Comparison of ENCODE assay signal across 17 mouse cellular contexts in the genomic region with DNA sequence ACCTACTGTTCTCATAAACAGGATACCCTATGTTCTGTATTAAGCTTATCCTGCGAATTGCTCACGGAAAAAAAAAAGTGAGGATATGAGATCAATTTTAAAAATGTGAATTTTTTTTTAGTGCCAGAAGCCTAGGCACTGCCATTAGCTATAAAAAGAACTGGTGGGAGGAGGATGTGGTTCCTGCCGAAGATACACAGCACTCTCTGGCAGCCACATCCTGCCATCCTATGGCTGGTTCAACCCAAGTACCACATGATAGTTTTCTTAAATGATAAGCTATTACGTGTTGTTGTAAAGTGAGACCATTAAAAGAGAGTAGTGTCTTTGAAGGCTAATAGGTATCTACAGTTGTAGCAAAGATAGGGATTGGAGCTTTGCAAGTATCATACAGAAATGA. TPM values are rescaled to one million over a fixed set of nuclear protein-coding genes. Genes with fewer than 3 reads are reported as not detected.
DNase-seq lines count a peak whose midpoint lies in the region; ATAC-seq and TF ChIP-seq lines count a peak whose summit lies in the region.
"Had no signal": no experiment of that assay in that cellular context is flagged by ENCODE, and none has a peak within 500 bp of the region (broad histone marks: within the 10 kb centered on the region; RNA-seq: fewer than 3 reads in every experiment).

No protein-coding gene starts in this region.

- H3K4me1 ChIP-seq in spleen, adult 2 months (ENCODE audit: control insufficient read depth, insufficient read depth, insufficient read length) = peaks cover 3% of the 10 kb centered on the region
- H3K4me1 ChIP-seq in midbrain, embryonic 15.5 days = no peaks in the 10 kb centered on the region
- H3K4me1 ChIP-seq: hindbrain, embryonic 15.5 days had no signal

- no peaks in the 10 kb centered on the region for H3K27me3 ChIP-seq in spleen, adult 2 months (ENCODE audit: control insufficient read depth, insufficient read depth, low read length)
- H3K27me3 ChIP-seq in midbrain, embryonic 15.5 days (replicated peaks) = no peaks in the 10 kb centered on the region
- H3K27me3 ChIP-seq: hindbrain, embryonic 15.5 days; kidney, embryonic 15.5 days; limb, embryonic 12.5 days; midbrain, embryonic 12.5 days; neural tube, embryonic 12.5 days had no signal

- 13% methylated on average over 4 of the region's 4 CpGs for WGBS in spleen, adult 2 months
- 93% methylated on average over 4 of the region's 4 CpGs for WGBS in midbrain, embryonic 15.5 days

- no peak overlapping the region for H3K4me2 ChIP-seq in midbrain, embryonic 15.5 days
- H3K4me2 ChIP-seq: hindbrain, embryonic 15.5 days; kidney, embryonic 15.5 days; limb, embryonic 12.5 days; midbrain, embryonic 12.5 days; neural tube, embryonic 12.5 days had no signal

- H3K27ac ChIP-seq in spleen, adult 2 months (ENCODE audit: insufficient read depth, low read length) = no peak overlapping the region
- H3K27ac ChIP-seq in midbrain, embryonic 15.5 days = no peak overlapping the region
- H3K27ac ChIP-seq: hindbrain, embryonic 15.5 days; kidney, embryonic 15.5 days; limb, embryonic 12.5 days; midbrain, embryonic 12.5 days; neural tube, embryonic 12.5 days; stomach, postnatal 0 days had no signal

- no peaks in the 10 kb centered on the region for H3K9me3 ChIP-seq in midbrain, embryonic 15.5 days
- H3K9me3 ChIP-seq: hindbrain, embryonic 15.5 days; kidney, embryonic 15.5 days; limb, embryonic 12.5 days; midbrain, embryonic 12.5 days; neural tube, embryonic 12.5 days had no signal

- H3K9ac ChIP-seq in midbrain, embryonic 15.5 days = no peak overlapping the region
- H3K9ac ChIP-seq: hindbrain, embryonic 15.5 days; kidney, embryonic 15.5 days; limb, embryonic 12.5 days; midbrain, embryonic 12.5 days; neural tube, embryonic 12.5 days had no signal

- ATAC-seq in midbrain, embryonic 15.5 days (replicated peaks) = no peak

- no peak overlapping the region for H3K4me3 ChIP-seq in spleen, adult 2 months (ENCODE audit: extremely low read depth, insufficient read depth, insufficient read length)
- no peak overlapping the region for H3K4me3 ChIP-seq in midbrain, embryonic 15.5 days
- H3K4me3 ChIP-seq: hindbrain, embryonic 15.5 days; kidney, embryonic 15.5 days; limb, embryonic 12.5 days; midbrain, embryonic 12.5 days; neural tube, embryonic 12.5 days had no signal

- TF ChIP-seq POLR2A in spleen, adult 2 months (IDR thresholded peaks at IDR 0.05; ENCODE audit: low read depth, low read length) = no peak

- no peak for TF ChIP-seq CTCF in spleen, adult 2 months (IDR thresholded peaks at IDR 0.05; ENCODE audit: extremely low read depth, insufficient read depth, insufficient read length, insufficient replicate concordance)

- H3K36me3 ChIP-seq in spleen, adult 2 months (ENCODE audit: control insufficient read depth, insufficient read depth, low read length) = no peaks in the 10 kb centered on the region
- no peaks in the 10 kb centered on the region for H3K36me3 ChIP-seq in midbrain, embryonic 15.5 days (replicated peaks)
- H3K36me3 ChIP-seq: hindbrain, embryonic 15.5 days; kidney, embryonic 15.5 days; limb, embryonic 12.5 days; midbrain, embryonic 12.5 days; neural tube, embryonic 12.5 days had no signal

- peak; percentile 6 to 25 for DNase-seq in frontal cortex, adult 2 months (ENCODE audit: extremely low spot score in 1 of 2, low spot score in 1 of 2)
- DNase-seq in frontal cortex, postnatal 10 days (ENCODE audit: low spot score in 2 of 2) = no peak
- DNase-seq in spleen, adult 2 months (ENCODE audit: low read depth in 1 of 2, low spot score in 2 of 2) = peak; percentile 14 to 38
- no peak for DNase-seq in spleen, adult 18-20 months
- DNase-seq in naive thymus-derived CD4-positive, alpha-beta T cell, adult 2 months (ENCODE audit: low read depth) = peak; percentile 79
- peak; percentile 33 for DNase-seq in thymus, postnatal 4 days
- no peak for DNase-seq in adrenal gland, postnatal 14 days
- DNase-seq: cerebellum, postnatal 14 days; heart, adult 11 months; right cerebral cortex, postnatal 14 days had no signal

RNA-seq across cellular contexts. Expression of gene Ppp3ca, which starts 58.2 kb away (rescaled TPM):
- 403 and 422 TPM in 2 replicates for polyA plus RNA-seq in frontal cortex, adult 2 months (2012; rRNA removed)
- polyA plus RNA-seq in spleen, adult 2 months (2012; rRNA removed) = 23.0 and 46.3 TPM in 2 replicates
- total RNA-seq in adrenal gland, postnatal 14 days (2021) = 46.9 and 56.3 TPM in 2 replicates
- polyA plus RNA-seq in midbrain, embryonic 15.5 days (2015; fragmentation: Nextera tagmentation; extraction: Ambion mirVana) = 145 and 148 TPM in 2 replicates

Comparison
In these comparisons a context has a peak if more than half of its experiments do, and no peak if none do; other contexts are left out.
1. DNase-seq: peak in frontal cortex, adult 2 months (2 of 2), spleen, adult 2 months (2 of 2), naive thymus-derived CD4-positive, alpha-beta T cell, adult 2 months (single experiment) and thymus, postnatal 4 days (single experiment); none in frontal cortex, postnatal 10 days (0 of 2), spleen, adult 18-20 months (0 of 2) and adrenal gland, postnatal 14 days (single experiment).